Comparison of ENCODE assay signal across 21 mouse cellular contexts in genomic region chr16:24444818-24445217, GRCm38 (mm10). TPM values are rescaled to one million over a fixed set of nuclear protein-coding genes. Genes with fewer than 3 reads are reported as not detected.
DNase-seq lines count a peak whose midpoint lies in the region; ATAC-seq and TF ChIP-seq lines count a peak whose summit lies in the region.
"Had no signal": no experiment of that assay in that cellular context is flagged by ENCODE, and none has a peak within 500 bp of the region (broad histone marks: within the 10 kb centered on the region; RNA-seq: fewer than 3 reads in every experiment).

No protein-coding gene starts in this region.

- no peak overlapping the region for H3K4me3 ChIP-seq in hindbrain, postnatal 0 days (ENCODE audit: low read length)
- H3K4me3 ChIP-seq in hindbrain, embryonic 12.5 days: no peak overlapping the region
- no peak overlapping the region for H3K4me3 ChIP-seq in brown adipose tissue, adult 24 weeks (ENCODE audit: insufficient read depth, low read depth, low read length)
- H3K4me3 ChIP-seq: limb, embryonic 13.5 days; liver, embryonic 12.5 days had no signal

- DNase-seq in embryo, embryonic 10 days (ENCODE audit: low spot score): peak; percentile 37
- DNase-seq in embryo, embryonic 9.5 days (ENCODE audit: extremely low spot score): no peak
- DNase-seq in hindbrain, postnatal 0 days (ENCODE audit: low spot score): no peak
- peak; percentile 72 for DNase-seq in skeletal muscle tissue, adult 2 months (ENCODE audit: low read depth, low spot score)
- no peak for DNase-seq in urinary bladder, postnatal 4 days (ENCODE audit: low spot score in 2 of 2)
- DNase-seq in adrenal gland, adult (ENCODE audit: inconsistent age in 2 of 2, low spot score in 1 of 2): no peak
- DNase-seq: adrenal gland, postnatal 25 days; cerebellum, adult 11 months; cerebellum, postnatal 10 days; gastrocnemius, postnatal 36 days; kidney, adult 18-20 months; kidney, postnatal 14 days; lung, adult 18-20 months; lung, postnatal 10 days had no signal

- no peaks in the 10 kb centered on the region; the same call in 1 of the 2 replicates for H3K4me1 ChIP-seq in hindbrain, postnatal 0 days (ENCODE audit: insufficient read depth, low read length)
- peaks cover 29% of the 10 kb centered on the region for H3K4me1 ChIP-seq in hindbrain, embryonic 12.5 days
- peaks cover 10% of the 10 kb centered on the region; the same call in 1 of the 2 replicates for H3K4me1 ChIP-seq in brown adipose tissue, adult 24 weeks (ENCODE audit: control insufficient read depth, insufficient read depth, insufficient read length, low read length)

- no peaks in the 10 kb centered on the region for H3K9me3 ChIP-seq in hindbrain, postnatal 0 days (ENCODE audit: low read length)
- H3K9me3 ChIP-seq in hindbrain, embryonic 12.5 days (replicated peaks): no peaks in the 10 kb centered on the region
- H3K9me3 ChIP-seq: limb, embryonic 13.5 days; liver, embryonic 12.5 days had no signal

- ATAC-seq in hindbrain, postnatal 0 days: no peak
- ATAC-seq in hindbrain, embryonic 12.5 days (ENCODE audit: low FRiP score): no peak
- ATAC-seq: forebrain, embryonic 14.5 days; liver, embryonic 12.5 days had no signal

- no peaks in the 10 kb centered on the region for H3K36me3 ChIP-seq in hindbrain, postnatal 0 days (ENCODE audit: insufficient read depth, low read length)
- H3K36me3 ChIP-seq in hindbrain, embryonic 12.5 days: no peaks in the 10 kb centered on the region; the same call in 1 of the 2 replicates
- H3K36me3 ChIP-seq: G1E; liver, embryonic 12.5 days had no signal

- no peak overlapping the region for H3K4me2 ChIP-seq in hindbrain, postnatal 0 days (ENCODE audit: low read depth, low read length)
- no peak overlapping the region for H3K4me2 ChIP-seq in hindbrain, embryonic 12.5 days (replicated peaks)
- H3K4me2 ChIP-seq: limb, embryonic 13.5 days; liver, embryonic 12.5 days; midbrain, embryonic 11.5 days had no signal

- 77% methylated on average over 4 of the region's 4 CpGs for WGBS in hindbrain, postnatal 0 days
- 64% methylated on average over 4 of the region's 4 CpGs for WGBS in hindbrain, embryonic 12.5 days

- TF ChIP-seq CTCF in hindbrain, postnatal 0 days (IDR thresholded peaks at IDR 0.05; ENCODE audit: low read depth): no peak

- no peak overlapping the region for H3K9ac ChIP-seq in hindbrain, postnatal 0 days (replicated peaks; ENCODE audit: low read length)
- no peak overlapping the region for H3K9ac ChIP-seq in hindbrain, embryonic 12.5 days
- H3K9ac ChIP-seq: limb, embryonic 13.5 days; liver, embryonic 12.5 days had no signal

- no peaks in the 10 kb centered on the region for H3K27me3 ChIP-seq in hindbrain, postnatal 0 days (ENCODE audit: insufficient read depth, low read length)
- no peaks in the 10 kb centered on the region for H3K27me3 ChIP-seq in hindbrain, embryonic 12.5 days
- H3K27me3 ChIP-seq: limb, embryonic 13.5 days; liver, embryonic 12.5 days had no signal

- peak overlapping the region; percentile 22; the same call in 1 of the 2 replicates for H3K27ac ChIP-seq in hindbrain, postnatal 0 days
- no peak overlapping the region for H3K27ac ChIP-seq in hindbrain, embryonic 12.5 days
- H3K27ac ChIP-seq in brown adipose tissue, adult 24 weeks (replicated peaks; ENCODE audit: low read depth, low read length): peak overlapping the region; percentile 58
- H3K27ac ChIP-seq: limb, embryonic 13.5 days; liver, embryonic 12.5 days had no signal

RNA-seq across cellular contexts. Expression of gene Lpp, which starts 51.5 kb away (rescaled TPM):
- 11.4 and 13.1 TPM in 2 replicates for total RNA-seq in hindbrain, postnatal 0 days (2014; rRNA removed)
- 8.4 and 8.8 TPM in 2 replicates for polyA plus RNA-seq in hindbrain, postnatal 0 days (2015; fragmentation: Nextera tagmentation; extraction: Ambion mirVana)
- polyA plus RNA-seq in hindbrain, embryonic 12.5 days (2016; fragmentation: Nextera tagmentation; extraction: Ambion mirVana): 25.9 and 27.9 TPM in 2 replicates
- 6.7 and 7.2 TPM in 2 replicates for polyA plus RNA-seq in brown adipose tissue, adult 24 weeks (2012; ENCODE audit: insufficient read depth, insufficient read length, missing spikeins)
- polyA plus RNA-seq: G1E had no signal

Comparison
In these comparisons a context has a peak if more than half of its experiments do, and no peak if none do; other contexts are left out.
1. DNase-seq: peak in embryo, embryonic 10 days (single experiment) and skeletal muscle tissue, adult 2 months (single experiment); none in embryo, embryonic 9.5 days (single experiment), hindbrain, postnatal 0 days (single experiment), urinary bladder, postnatal 4 days (0 of 2) and adrenal gland, adult (0 of 2).